Mouse (Mus musculus) neural tube, embryonic 12.5 days (tissue): ENCODE results near the gene Csf3r. TPM values are rescaled to one million over a fixed set of nuclear protein-coding genes. Genes with fewer than 3 reads are reported as not detected.
"Not testable (repeated sequence)": the region's sequence is repeated elsewhere in the genome, so short reads cannot be mapped to it uniquely, and the experiment has no call there.

Experiments
- ATAC-seq: fragments of 200-750 bp; cut with Nextera tagmentation; 2 replicates; pipeline ENCODE4 v1.8.0; 2017; ENCODE audit warnings: low read depth, mild to moderate bottlenecking, moderate TSS enrichment, moderate library complexity; ENCODE audit not compliant: low FRiP score
- H3K27ac ChIP-seq: fragments of 300-500 bp; sonication (generic); 2 replicates; pipeline ENCODE4 v1.5.1; 2016
- H3K27me3 ChIP-seq: fragments of 300-500 bp; sonication (generic); replicated peaks from 2 replicates; pipeline ENCODE4 v1.6.1; 2016; ENCODE audit warnings: mild to moderate bottlenecking
- H3K36me3 ChIP-seq: fragments of 300-500 bp; sonication (generic); 2 replicates; pipeline ENCODE4 v1.6.1; 2016; ENCODE audit warnings: mild to moderate bottlenecking
- H3K4me1 ChIP-seq: fragments of 300-500 bp; sonication (generic); 2 replicates; pipeline ENCODE4 v1.6.1; 2016
- H3K4me2 ChIP-seq: fragments of 300-500 bp; sonication (generic); replicated peaks from 2 replicates; pipeline ENCODE4 v1.6.1; 2016; ENCODE audit warnings: mild to moderate bottlenecking
- H3K4me3 ChIP-seq: fragments of 300-500 bp; sonication (generic); 2 replicates; pipeline ENCODE4 v1.5.1; 2016
- H3K9ac ChIP-seq: fragments of 300-500 bp; sonication (generic); 2 replicates; pipeline ENCODE4 v1.6.1; 2016; ENCODE audit warnings: mild to moderate bottlenecking
- H3K9me3 ChIP-seq: fragments of 300-500 bp; sonication (generic); 2 replicates; pipeline ENCODE4 v1.6.1; 2016; ENCODE audit warnings: mild to moderate bottlenecking
- WGBS: fragments of 180-500 bp; shearing (Covaris S2); methylation state at CpG from one replicate; pipeline ENCODE4 v1.1.7; 2016; 5-methylcytosine and 5-hydroxymethylcytosine counted together
- polyA plus RNA-seq: library from polyadenylated mRNA; unstranded; fragments of >200 nt; fragmentation: Nextera tagmentation; extraction: Ambion mirVana; gene quantifications from 2 replicates; pipeline ENCODE4 v1.2.1, GENCODE M21; 2016

The Csf3r gene
- 0.60 and 0.61 TPM in 2 replicates for polyA plus RNA-seq

DNA sequence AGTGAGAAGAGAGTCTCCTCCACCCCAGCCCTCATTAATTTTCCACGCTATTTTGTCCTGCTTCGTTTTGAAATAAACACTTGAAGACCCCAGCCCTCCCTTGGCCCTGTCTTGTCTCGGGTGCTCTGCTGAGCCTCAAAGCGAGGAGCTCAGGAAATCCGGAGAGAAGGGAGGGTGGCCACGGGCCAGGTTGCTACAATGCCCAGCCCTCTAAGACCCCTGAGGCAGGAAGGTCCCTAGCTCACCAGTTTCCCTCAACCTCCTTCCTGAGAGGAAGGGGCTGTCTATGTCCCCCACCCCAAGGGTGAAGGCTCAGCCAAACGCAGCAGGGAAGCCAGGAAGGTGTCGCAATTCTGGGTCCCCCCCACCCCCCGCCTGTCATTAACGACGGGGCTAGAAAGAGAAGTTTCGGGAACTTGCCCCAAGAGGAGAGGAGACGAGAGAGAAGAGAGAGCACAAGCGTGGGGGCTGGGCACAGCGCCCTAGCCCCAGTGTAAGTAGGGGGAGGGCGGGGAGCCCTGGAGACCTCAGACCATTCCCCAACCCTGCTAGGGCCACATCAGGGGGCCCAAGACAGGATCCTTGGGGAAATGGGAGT, at the start of gene Csf3r:
Gene Csf3r, plus strand, starts transcription at position 248 of the 598 bp plus-strand sequence.
- no peaks in the 10 kb centered on the region for H3K36me3 ChIP-seq
- H3K27ac ChIP-seq = no peak within 1 kb of the TSS
- H3K9me3 ChIP-seq = no peaks in the 10 kb centered on the region
- no peaks in the 10 kb centered on the region for H3K27me3 ChIP-seq
- no peak within 1 kb of the TSS for H3K9ac ChIP-seq
- 64% methylated on average over 16 of the region's 16 CpGs for WGBS
- H3K4me1 ChIP-seq = no peaks in the 10 kb centered on the region
- no peak within 1 kb of the TSS for H3K4me3 ChIP-seq
- ATAC-seq = no peak
- no peak within 1 kb of the TSS for H3K4me2 ChIP-seq

DNA sequence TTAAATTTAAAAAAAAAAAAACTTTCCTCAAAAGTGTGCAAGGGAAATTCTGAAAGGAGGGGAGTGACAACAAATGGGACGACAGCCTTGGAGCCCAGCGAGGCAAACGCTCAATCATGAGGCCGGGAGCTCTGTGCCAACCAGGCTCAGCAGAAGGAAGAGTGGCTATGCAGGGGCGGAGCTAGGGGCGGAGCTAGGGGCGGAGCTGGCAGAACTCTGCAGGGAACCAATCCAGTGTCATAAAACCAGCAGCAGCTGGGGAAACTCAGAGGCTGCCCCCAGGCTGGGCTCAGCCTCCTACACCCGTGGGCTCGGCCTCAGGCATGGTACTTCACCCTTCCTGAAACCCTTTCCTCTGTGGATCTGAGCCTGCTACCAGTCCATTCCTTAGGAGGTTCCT, 46.6 kb upstream of the Csf3r start:
- ATAC-seq = no peak
- Histone ChIP-seq H3K9me3 (no peaks in the 10 kb centered on the region), H3K4me2 (no peak overlapping the region), H3K27me3 (no peaks in the 10 kb centered on the region), H3K4me3 (no peak overlapping the region), H3K4me1 (peaks cover 14% of the 10 kb centered on the region; the same call in 1 of the 2 replicates), H3K9ac (no peak overlapping the region), H3K36me3 (no peaks in the 10 kb centered on the region), H3K27ac (no peak overlapping the region)
- WGBS = 53% methylated on average over 9 of the region's 9 CpGs

DNA sequence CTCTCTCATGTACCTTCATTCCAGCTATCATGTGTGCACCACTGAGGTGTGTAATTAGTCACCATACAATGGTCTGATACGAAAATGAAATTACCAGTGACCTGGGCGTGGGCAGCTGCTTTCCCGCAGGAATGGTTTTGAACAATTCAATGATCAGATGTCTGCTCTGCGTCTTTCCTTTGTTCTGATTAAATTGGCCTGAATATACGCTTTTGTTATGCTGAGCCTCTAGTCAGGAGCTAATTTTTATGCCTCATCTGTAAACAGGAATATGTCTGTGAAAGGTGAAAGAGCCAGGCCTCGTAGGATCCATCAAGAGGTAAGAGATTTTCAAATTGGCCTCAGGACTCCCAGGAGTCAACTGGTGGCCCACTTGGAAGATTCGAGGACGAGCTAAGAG, 41.1 kb upstream of the Csf3r start:
- no peaks in the 10 kb centered on the region for H3K4me1 ChIP-seq

DNA sequence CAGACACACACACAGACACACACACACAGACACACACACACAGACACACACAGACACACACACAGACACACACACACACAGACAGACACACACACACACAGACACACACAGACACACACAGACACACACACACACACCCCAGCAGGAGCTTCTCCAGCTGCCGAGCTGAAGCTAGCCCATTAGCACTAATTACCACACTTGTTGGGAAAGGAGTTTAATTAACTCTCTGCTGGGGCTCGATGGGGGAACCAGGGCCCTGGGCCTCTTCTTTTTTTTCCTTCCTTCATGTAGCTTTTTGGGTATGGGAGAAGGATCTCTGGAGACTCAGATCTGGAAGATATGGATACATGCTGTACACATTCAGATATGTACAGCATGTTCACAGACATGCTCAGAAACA, 38.6 kb upstream of the Csf3r start:
- H3K27me3 ChIP-seq, ATAC-seq, H3K9me3 ChIP-seq, H3K4me2 ChIP-seq, H3K4me1 ChIP-seq, H3K4me3 ChIP-seq, H3K9ac ChIP-seq, H3K36me3 ChIP-seq, H3K27ac ChIP-seq: not testable (repeated sequence)
- WGBS = 7% methylated on average over 2 of the region's 2 CpGs

More for the DNA sequence above, 41.1 kb upstream of the Csf3r start:
- H3K4me2 ChIP-seq = no peak overlapping the region
- H3K9me3 ChIP-seq = no peaks in the 10 kb centered on the region
- no peak overlapping the region for H3K27ac ChIP-seq
- no peaks in the 10 kb centered on the region for H3K36me3 ChIP-seq
- H3K9ac ChIP-seq = no peak overlapping the region
- ATAC-seq = no peak
- WGBS = 60% methylated on average over 8 of the region's 8 CpGs
- H3K4me3 ChIP-seq = no peak overlapping the region
- H3K27me3 ChIP-seq = no peaks in the 10 kb centered on the region

DNA sequence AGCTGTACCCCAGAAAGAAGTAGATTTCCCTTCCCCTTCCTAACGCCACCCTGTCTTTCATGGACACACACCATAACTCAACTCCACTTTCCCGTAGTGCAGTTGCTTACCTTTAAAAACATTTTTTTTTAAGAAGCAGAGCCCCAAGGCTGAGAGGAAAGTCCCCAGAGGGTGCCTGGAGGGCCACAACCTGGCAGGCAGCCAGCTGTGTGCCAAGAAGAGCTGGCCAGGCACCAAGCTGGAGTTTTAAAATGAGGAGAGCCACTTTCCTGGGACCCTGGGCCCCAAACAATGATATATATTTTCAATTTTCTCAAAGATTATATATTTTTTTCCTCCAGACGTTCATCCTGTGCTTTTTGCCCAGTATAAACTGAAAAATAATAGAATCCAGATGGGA, 37.3 kb upstream of the Csf3r start:
- no peak overlapping the region for H3K4me2 ChIP-seq
- no peak overlapping the region for H3K4me3 ChIP-seq
- no peaks in the 10 kb centered on the region for H3K9me3 ChIP-seq
- no peak overlapping the region for H3K9ac ChIP-seq
- H3K36me3 ChIP-seq = no peaks in the 10 kb centered on the region
- peaks cover 3% of the 10 kb centered on the region; the same call in 1 of the 2 replicates for H3K27me3 ChIP-seq
- no peak overlapping the region for H3K27ac ChIP-seq
- 68% methylated on average over 3 of the region's 3 CpGs for WGBS
- no peak for ATAC-seq
- no peaks in the 10 kb centered on the region for H3K4me1 ChIP-seq

DNA sequence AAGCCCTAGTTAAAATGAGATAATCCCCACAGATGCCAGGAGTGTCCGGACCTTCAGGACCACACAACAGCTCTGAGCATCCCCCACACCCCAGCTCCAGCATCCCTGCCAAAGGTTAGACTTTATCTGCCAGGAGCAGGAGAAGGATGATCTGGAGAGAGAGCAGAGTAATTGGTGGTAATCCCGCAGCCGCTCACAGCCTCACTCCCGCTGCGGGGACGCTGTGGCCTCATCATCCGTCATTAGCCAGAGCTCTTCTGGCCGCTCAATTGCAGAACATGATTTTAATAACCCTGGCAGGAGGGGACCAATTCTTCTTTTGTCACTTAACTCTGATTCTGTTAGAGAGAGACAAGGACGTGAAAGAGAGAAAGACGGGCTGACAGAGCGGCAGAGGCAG, 35.3 kb upstream of the Csf3r start:
- no peak overlapping the region for H3K4me3 ChIP-seq
- H3K9me3 ChIP-seq = no peaks in the 10 kb centered on the region
- H3K9ac ChIP-seq = no peak overlapping the region
- no peak overlapping the region for H3K4me2 ChIP-seq
- no peak overlapping the region for H3K27ac ChIP-seq
- peaks cover 3% of the 10 kb centered on the region; the same call in 1 of the 2 replicates for H3K27me3 ChIP-seq
- ATAC-seq = no peak
- WGBS = 28% methylated on average over 11 of the region's 11 CpGs
- no peaks in the 10 kb centered on the region for H3K4me1 ChIP-seq
- H3K36me3 ChIP-seq = no peaks in the 10 kb centered on the region

DNA sequence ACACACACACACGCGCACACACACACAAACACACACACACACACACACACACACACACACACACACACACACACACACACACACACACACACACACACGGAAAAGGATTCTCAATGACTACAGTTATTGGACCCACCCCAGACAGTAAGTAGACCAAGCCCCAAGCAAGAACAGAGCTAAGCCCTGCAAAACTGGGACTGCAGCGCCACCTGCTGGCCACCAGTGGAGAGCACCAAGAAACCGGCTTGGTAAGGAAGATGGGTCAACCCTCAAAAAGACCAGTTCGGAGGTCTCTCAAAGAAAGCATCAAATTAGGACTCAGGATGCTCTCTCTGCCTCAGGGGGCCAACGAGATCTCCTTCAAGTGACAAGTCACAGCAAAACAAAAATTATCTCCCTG, 34.2 kb upstream of the Csf3r start:
- no peak overlapping the region for H3K4me2 ChIP-seq
- H3K36me3 ChIP-seq = no peaks in the 10 kb centered on the region
- H3K4me1 ChIP-seq = no peaks in the 10 kb centered on the region
- no peaks in the 10 kb centered on the region for H3K9me3 ChIP-seq
- no peak overlapping the region for H3K9ac ChIP-seq
- no peak overlapping the region for H3K27ac ChIP-seq
- peaks cover 3% of the 10 kb centered on the region; the same call in 1 of the 2 replicates for H3K27me3 ChIP-seq
- H3K4me3 ChIP-seq = no peak overlapping the region
- 20% methylated on average over 7 of the region's 7 CpGs for WGBS
- no peak for ATAC-seq

DNA sequence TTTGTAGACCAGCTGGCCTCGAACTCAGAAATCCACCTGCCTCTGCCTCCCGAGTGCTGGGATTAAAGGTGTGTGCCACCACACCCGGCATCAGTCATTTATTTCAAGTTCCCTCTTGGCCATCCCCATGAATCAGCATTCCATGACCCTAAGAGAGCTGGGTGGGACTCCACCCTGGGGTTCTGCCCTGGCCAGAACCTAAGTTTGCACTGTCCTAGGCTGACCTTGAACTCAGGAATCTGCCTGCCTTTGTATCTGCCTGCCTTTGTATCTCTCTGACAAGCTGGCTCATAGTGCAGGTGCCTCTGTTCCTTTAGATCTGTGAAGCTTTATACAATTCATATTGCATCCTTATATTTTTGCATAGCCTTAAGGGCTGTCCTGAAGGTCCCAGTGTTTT, 32.1 kb upstream of the Csf3r start:
- Histone ChIP-seq H3K4me2 (no peak overlapping the region), H3K27ac (no peak overlapping the region), H3K4me1 (no peaks in the 10 kb centered on the region), H3K27me3 (peaks cover 3% of the 10 kb centered on the region; the same call in 1 of the 2 replicates), H3K36me3 (no peaks in the 10 kb centered on the region), H3K9ac (no peak overlapping the region), H3K9me3 (no peaks in the 10 kb centered on the region), H3K4me3 (no peak overlapping the region)
- no peak for ATAC-seq
- WGBS = 83% methylated on average over 3 of the region's 3 CpGs

DNA sequence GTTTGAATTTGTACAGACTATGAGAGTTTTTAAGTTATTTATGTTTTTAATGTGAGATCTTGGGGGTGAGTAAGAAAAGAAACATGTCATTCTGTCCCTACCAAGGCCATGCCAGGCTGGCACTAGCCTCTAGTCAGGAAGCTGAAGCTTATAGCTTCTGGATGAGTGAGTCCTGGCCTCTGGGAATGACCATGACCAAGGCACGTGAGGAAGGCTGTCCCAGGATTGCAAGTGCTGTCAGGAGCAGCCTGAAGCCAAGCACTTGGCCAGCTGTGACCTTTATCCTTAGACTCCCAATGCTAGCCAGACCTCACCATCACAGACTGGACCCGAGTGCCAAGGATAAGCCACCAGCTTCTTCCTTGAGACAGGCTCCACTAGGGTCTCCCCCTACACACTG, 31.4 kb upstream of the Csf3r start:
- WGBS = 51% methylated on average over 2 of the region's 2 CpGs
- no peaks in the 10 kb centered on the region for H3K4me1 ChIP-seq
- H3K27me3 ChIP-seq = peaks cover 3% of the 10 kb centered on the region; the same call in 1 of the 2 replicates
- H3K27ac ChIP-seq = no peak overlapping the region
- H3K4me3 ChIP-seq = no peak overlapping the region
- no peak overlapping the region for H3K4me2 ChIP-seq
- H3K9me3 ChIP-seq = peaks cover 6% of the 10 kb centered on the region
- no peak overlapping the region for H3K9ac ChIP-seq
- no peaks in the 10 kb centered on the region for H3K36me3 ChIP-seq
- no peak for ATAC-seq

DNA sequence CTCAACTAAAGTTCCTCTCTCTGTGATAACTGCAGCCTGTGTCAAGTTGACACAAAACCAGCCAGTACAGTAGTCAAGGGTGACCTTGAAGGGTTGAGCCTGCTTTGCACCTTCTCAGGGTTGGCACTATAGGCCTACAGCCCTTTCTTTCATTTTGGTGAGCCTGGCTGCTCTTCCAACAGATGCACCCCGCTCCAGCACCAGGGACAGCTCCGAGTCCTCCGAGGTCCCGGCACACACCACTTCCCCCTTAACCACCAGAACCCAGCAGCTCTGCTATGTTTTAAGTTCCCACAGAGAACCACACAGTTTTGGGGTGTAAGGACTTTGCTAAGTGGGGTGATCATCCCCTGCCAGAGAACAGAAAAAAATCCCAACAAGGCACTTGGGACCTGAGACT, 27.8 kb upstream of the Csf3r start:
- 24% methylated on average over 4 of the region's 4 CpGs for WGBS
- Histone ChIP-seq H3K36me3 (no peaks in the 10 kb centered on the region), H3K4me2 (no peak overlapping the region), H3K27ac (no peak overlapping the region), H3K9ac (no peak overlapping the region), H3K27me3 (no peaks in the 10 kb centered on the region), H3K4me1 (no peaks in the 10 kb centered on the region), H3K4me3 (no peak overlapping the region), H3K9me3 (peaks cover 13% of the 10 kb centered on the region)
- ATAC-seq = no peak

DNA sequence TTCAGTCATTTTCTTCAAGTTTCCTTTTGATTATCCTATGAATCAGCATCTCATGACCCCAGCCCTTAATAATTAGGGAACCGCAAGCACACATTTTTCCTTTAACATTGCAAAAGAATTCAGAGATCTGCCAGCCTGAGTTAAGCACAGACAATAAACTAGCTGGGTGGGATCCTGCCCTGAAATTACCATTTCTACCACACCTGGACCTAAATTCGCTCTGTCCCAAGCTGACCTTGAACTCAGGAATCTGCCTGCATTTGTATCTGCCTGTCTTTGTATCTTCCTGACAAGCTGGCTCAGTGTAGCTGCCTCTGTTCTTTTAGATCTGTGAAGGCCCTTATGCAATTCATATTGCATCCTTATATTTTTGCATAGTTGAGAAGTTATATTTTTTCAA, 26.5 kb upstream of the Csf3r start:
- H3K27me3 ChIP-seq = no peaks in the 10 kb centered on the region
- H3K4me1 ChIP-seq = no peaks in the 10 kb centered on the region
- no peak overlapping the region for H3K27ac ChIP-seq
- H3K9ac ChIP-seq = no peak overlapping the region
- H3K4me2 ChIP-seq = no peak overlapping the region
- WGBS = 89% methylated on average over 2 of the region's 2 CpGs
- no peak for ATAC-seq
- no peak overlapping the region for H3K4me3 ChIP-seq
- peaks cover 13% of the 10 kb centered on the region for H3K9me3 ChIP-seq
- no peaks in the 10 kb centered on the region for H3K36me3 ChIP-seq

DNA sequence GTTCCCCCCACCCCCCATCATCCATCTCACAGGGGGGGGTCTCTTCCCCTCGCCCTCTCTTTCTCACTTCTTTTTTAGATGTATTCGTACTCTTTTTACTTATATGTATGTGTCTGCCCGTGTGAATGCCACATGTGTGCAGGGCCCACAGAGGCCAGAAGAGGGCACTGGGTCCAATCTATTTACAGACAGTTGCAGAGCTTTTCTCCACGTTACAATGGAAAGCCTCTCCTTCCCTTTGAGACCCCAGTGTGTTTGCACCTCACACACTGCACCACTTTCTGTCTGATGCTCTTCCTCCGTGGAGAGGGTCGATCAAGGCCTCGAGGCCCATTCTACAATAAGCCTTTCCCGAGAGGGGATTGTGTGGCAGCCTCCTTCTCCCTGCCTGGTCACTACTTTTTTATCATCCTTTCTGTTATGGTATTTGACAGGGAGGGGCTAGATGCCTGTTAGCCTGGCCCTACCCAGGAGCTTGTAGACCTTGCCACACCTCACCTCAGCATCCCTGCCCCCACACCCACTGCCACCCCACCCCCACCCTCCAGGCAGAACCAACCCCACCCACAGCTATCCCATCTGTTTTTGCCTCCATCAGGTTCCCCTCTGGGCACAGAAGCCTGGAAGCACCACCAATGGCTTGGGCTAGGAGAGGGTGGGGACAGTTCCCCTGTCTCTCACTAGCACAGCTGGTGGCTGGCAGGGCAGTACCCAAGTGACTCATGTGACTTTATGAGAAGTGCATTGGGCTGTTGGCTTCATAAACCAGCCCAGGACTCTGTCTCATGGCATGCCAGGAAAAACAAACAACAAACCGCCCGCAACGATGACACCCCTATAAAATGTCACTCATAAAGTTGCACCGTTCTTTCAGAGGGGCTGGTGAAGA, 22.8 kb upstream of the Csf3r start:
- no peak overlapping the region for H3K9ac ChIP-seq

More for the DNA sequence above, 22.8 kb upstream of the Csf3r start:
- Histone ChIP-seq H3K27ac (no peak overlapping the region), H3K4me2 (no peak overlapping the region), H3K9me3 (peaks cover 13% of the 10 kb centered on the region), H3K4me3 (no peak overlapping the region), H3K36me3 (no peaks in the 10 kb centered on the region), H3K27me3 (no peaks in the 10 kb centered on the region), H3K4me1 (no peaks in the 10 kb centered on the region)
- no peak for ATAC-seq
- 84% methylated on average over 12 of the region's 12 CpGs for WGBS
